Mouse (Mus musculus) CD4-positive, CD25-positive, alpha-beta regulatory T cell, adult 4 months (primary cell): ENCODE results near the gene Pklr. TPM values are rescaled to one million over a fixed set of nuclear protein-coding genes. Genes with fewer than 3 reads are reported as not detected.

ENCODE experiments used
- polyA plus RNA-seq, 2 experiments: library from polyadenylated mRNA; unstranded; fragments of 100-300 nt; shearing (Covaris generic); gene quantifications; one replicate each; pipeline ENCODE4 v1.2.1; 2017

The Pklr gene
- polyA plus RNA-seq, 2 experiments from 2014 or later, result not detected

Other genes starting within 250 kb of the Pklr start
- gene Msto1, start 222.1 kb upstream of the Pklr start, polyA plus RNA-seq, result 10 to 100 TPM; 21.0 to 36.5 TPM
- gene Ash1l, start 185.5 kb upstream of the Pklr start, polyA plus RNA-seq, result 10 to 100 TPM; 43.9 to 46.1 TPM
- 100 to 1,000 TPM; 152 to 189 TPM for gene Dap3, start 185.0 kb upstream of the Pklr start, polyA plus RNA-seq
- 100 to 1,000 TPM in 1 of 2 experiments, 10 to 100 TPM in 1; 62.1 to 106 TPM for gene Rusc1, start 42.8 kb upstream of the Pklr start, polyA plus RNA-seq
- gene Gm43738, start 35.0 kb upstream of the Pklr start, polyA plus RNA-seq, result not detected
- 10 to 100 TPM; 63.1 to 97.7 TPM for gene Fdps, start 34.2 kb upstream of the Pklr start, polyA plus RNA-seq
- 1 to 10 TPM; 1.3 to 2.4 TPM for gene Hcn3, start 24.1 kb downstream of the Pklr start, polyA plus RNA-seq
- 10 to 100 TPM; 15.7 to 23.0 TPM for gene Clk2, start 28.7 kb downstream of the Pklr start, polyA plus RNA-seq
- 100 to 1,000 TPM; 177 to 239 TPM for gene Scamp3, start 41.3 kb downstream of the Pklr start, polyA plus RNA-seq
- gene Fam189b, start 47.0 kb downstream of the Pklr start, polyA plus RNA-seq, result 100 to 1,000 TPM; 209 to 296 TPM
- 100 to 1,000 TPM in 1 of 2 experiments, 10 to 100 TPM in 1; 81.2 to 128 TPM for gene Gba, start 66.8 kb downstream of the Pklr start, polyA plus RNA-seq
- gene Thbs3, start 79.0 kb downstream of the Pklr start, polyA plus RNA-seq, result 1 to 10 TPM; 3.4 to 3.6 TPM
- 100 to 1,000 TPM in 1 of 2 experiments, 10 to 100 TPM in 1; 78.8 to 144 TPM for gene Mtx1, start 90.9 kb downstream of the Pklr start, polyA plus RNA-seq
- 1 to 10 TPM; 1.1 to 2.0 TPM for gene Muc1, start 92.9 kb downstream of the Pklr start, polyA plus RNA-seq
- 100 to 1,000 TPM; 258 to 319 TPM for gene Krtcap2, start 109.8 kb downstream of the Pklr start, polyA plus RNA-seq
- gene Trim46, start 110.2 kb downstream of the Pklr start, polyA plus RNA-seq, result 1 to 10 TPM; 4.0 to 7.0 TPM
- gene Dpm3, start 123.2 kb downstream of the Pklr start, polyA plus RNA-seq, result 100 to 1,000 TPM; 116 to 155 TPM
- 100 to 1,000 TPM; 248 to 324 TPM for gene Slc50a1, start 134.4 kb downstream of the Pklr start, polyA plus RNA-seq
- not detected for gene Efna1, start 145.0 kb downstream of the Pklr start, polyA plus RNA-seq
- not detected for gene Efna3, start 186.8 kb downstream of the Pklr start, polyA plus RNA-seq
- gene Efna4, start 201.9 kb downstream of the Pklr start, polyA plus RNA-seq, result not detected
- gene Adam15, start 213.9 kb downstream of the Pklr start, polyA plus RNA-seq, result 10 to 100 TPM in 1 of 2 experiments, 1 to 10 TPM in 1; 8.5 to 13.3 TPM
- under 1 TPM in 1 of 2 experiments, not detected in 1; 0.42 TPM for gene Dcst2, start 225.8 kb downstream of the Pklr start, polyA plus RNA-seq
- gene Dcst1, start 229.1 kb downstream of the Pklr start, polyA plus RNA-seq, result 1 to 10 TPM in 1 of 2 experiments, under 1 TPM in 1; 0.59 to 1.1 TPM